Mouse (Mus musculus): ENCODE results near the gene Pax2. TPM values are rescaled to one million over a fixed set of nuclear protein-coding genes. Genes with fewer than 3 reads are reported as not detected.

Pax2 gene
- polyA plus RNA-seq, 1 experiment from 2014 or later, result 0.07 TPM

DNA sequence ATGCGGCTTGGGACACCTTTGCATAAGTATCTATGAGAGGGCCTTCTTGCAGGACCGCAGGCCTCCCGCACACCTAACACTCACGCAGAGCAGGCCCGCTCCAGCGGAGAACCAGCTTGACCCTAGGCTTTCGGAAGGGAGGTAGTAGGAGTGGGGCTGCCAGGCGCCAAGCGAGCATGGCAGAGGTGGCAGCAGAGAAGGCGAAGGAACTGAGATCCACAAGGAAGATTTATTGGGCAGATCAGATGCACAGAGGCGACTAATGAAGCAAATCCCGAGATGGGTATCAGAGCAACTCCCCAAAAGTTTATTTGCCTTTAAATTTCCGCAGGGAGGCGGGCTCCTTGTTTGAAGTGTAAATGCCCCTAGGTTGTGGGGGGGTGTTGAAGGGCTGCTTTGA is 2.5 kb upstream of the Pax2 start:
- no peak overlapping the region for H3K27ac ChIP-seq (ENCODE audit: low read depth)
- DNase-seq (no peak), ATAC-seq (ENCODE audit: insufficient read depth) (no peak)
- TF ChIP-seq CTCF (IDR thresholded peaks at IDR 0.05; ENCODE audit: low read depth), result no peak
- H3K36me3 ChIP-seq (ENCODE audit: insufficient read depth), result no peaks in the 10 kb centered on the region
- peaks cover 100% of the 10 kb centered on the region for H3K27me3 ChIP-seq (ENCODE audit: insufficient read depth, low read length)
- no peak overlapping the region for H3K4me2 ChIP-seq
- H3K9ac ChIP-seq, result no peak overlapping the region
- 0 out of 2 replicates have a peak, but pooled peaks cover 5% of the 10 kb centered on the region for H3K4me1 ChIP-seq (ENCODE audit: insufficient read depth)
- no peaks in the 10 kb centered on the region for H3K9me3 ChIP-seq (ENCODE audit: low read depth, low read length)
- WGBS, result 3% methylated on average over 14 of the region's 14 CpGs
- no peak overlapping the region for H3K4me3 ChIP-seq (ENCODE audit: low read depth, low read length)

DNA sequence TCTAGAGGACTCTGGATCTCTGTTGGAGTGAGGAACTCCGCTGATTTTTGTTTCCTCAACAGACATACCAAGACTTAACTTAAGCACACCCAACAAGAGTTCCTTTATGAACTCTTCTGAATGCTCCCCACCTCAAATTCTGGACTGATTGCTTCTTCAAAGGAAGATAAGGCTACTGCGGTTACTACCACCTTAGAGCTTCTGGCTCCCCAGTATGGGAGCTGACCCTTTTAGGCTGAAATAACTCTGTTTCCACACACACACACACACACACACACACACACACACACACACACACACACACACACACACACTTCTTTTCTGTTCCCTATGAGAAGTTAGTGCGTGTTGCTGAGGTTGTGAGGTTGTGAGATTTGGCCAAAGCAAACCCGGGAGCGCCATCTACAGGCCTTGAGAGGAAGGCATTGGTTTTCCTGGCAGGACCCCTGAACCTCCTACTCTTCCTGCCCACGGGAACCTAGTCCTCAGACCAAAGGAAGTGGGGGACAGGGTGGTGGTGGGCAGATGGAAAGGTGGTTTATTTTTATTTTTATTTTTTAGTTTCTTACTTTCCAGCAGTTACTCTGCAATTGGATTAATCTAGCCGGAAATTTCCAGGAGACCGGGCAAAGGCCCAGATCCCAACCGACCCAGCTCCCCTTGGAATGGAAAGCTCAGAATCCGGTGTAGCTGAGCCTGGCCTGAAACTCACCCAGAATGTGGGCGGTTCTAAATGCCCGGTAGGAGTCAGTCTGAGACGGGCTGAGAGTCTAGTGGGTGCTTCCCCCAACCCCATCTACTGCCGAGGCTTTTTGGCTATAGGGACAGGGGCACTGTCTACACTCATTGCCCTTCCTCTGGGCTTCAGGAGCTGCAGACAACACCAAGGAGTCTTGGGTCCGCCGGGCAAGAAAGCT is 1.1 kb upstream of the Pax2 start:
- H3K4me3 ChIP-seq (ENCODE audit: low read depth, low read length), result no peak overlapping the region
- ATAC-seq (ENCODE audit: insufficient read depth) (no peak), DNase-seq (peak; percentile 86)
- no peaks in the 10 kb centered on the region for H3K9me3 ChIP-seq (ENCODE audit: low read depth, low read length)
- 1% methylated on average over 16 of the region's 16 CpGs for WGBS
- peak; percentile 89 for TF ChIP-seq CTCF (IDR thresholded peaks at IDR 0.05; ENCODE audit: low read depth)
- H3K9ac ChIP-seq, result no peak overlapping the region
- no peak overlapping the region for H3K27ac ChIP-seq (ENCODE audit: low read depth)
- peaks cover 99% of the 10 kb centered on the region for H3K27me3 ChIP-seq (ENCODE audit: insufficient read depth, low read length)
- H3K4me2 ChIP-seq, result no peak overlapping the region
- no peaks in the 10 kb centered on the region for H3K36me3 ChIP-seq (ENCODE audit: insufficient read depth)
- H3K4me1 ChIP-seq (ENCODE audit: insufficient read depth), result 0 out of 2 replicates have a peak, but pooled peaks cover 5% of the 10 kb centered on the region

- Histone ChIP-seq H3K9me3 (ENCODE audit: low read depth, low read length) (no peaks in the 10 kb centered on the region), H3K4me1 (ENCODE audit: insufficient read depth) (0 out of 2 replicates have a peak, but pooled peaks cover 5% of the 10 kb centered on the region)
- no peak for ATAC-seq (ENCODE audit: insufficient read depth)
Measured at GRCm38 (mm10) chr19:44755378-44755692, 510 bp upstream of the Pax2 start.

DNA sequence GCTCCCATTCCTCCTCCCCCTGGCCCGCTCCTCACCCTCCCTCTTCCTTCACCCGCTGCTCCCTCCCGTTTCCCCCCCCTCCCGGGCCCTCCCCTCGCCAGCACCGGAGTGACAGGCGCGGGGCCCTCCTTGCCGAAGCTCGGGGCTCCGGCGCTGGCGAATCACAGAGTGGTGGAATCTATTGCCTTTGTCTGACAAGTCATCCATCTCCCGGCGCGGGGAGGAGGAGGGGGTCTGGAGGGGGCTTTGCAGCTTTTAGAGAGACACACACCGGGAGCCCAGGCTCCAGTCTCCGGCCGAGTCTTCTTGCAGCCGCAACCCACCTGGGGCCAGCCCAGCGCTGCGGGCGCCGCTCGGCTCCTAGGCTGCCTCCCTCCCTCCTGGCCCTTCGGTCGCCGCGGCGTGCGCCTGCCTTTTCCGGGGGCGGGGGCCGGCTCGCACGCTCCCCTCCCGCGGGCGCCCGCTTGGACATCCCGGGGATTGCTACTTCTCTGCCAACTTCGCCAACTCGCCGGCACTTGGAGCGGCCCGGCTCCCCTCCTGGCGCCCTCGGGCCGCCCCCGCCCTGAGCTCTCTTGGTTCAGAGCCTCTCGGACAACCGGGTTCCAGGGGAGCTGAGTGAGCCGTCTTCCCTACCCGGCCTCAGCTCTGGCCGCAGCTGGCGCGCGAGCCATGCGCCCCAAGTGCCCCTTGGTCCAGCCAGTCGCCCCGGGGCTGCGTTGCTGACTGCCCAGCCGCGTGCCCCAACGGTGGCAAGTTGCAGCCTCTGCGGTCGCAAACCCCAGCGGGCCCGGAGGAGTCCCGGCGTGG is 781 bp downstream of the Pax2 start:
- no peak for TF ChIP-seq CTCF (IDR thresholded peaks at IDR 0.05; ENCODE audit: low read depth)
- H3K9me3 ChIP-seq (ENCODE audit: low read depth, low read length), result no peaks in the 10 kb centered on the region
- H3K4me2 ChIP-seq, result peak overlapping the region; percentile 62
- no peaks in the 10 kb centered on the region for H3K36me3 ChIP-seq (ENCODE audit: insufficient read depth)
- no peak overlapping the region for H3K27ac ChIP-seq (ENCODE audit: low read depth)
- DNase-seq (no peak), ATAC-seq (ENCODE audit: insufficient read depth) (no peak; the same call in 1 of the 2 replicates)
- peak overlapping the region; percentile 9; the same call in 1 of the 2 replicates for H3K9ac ChIP-seq
- H3K27me3 ChIP-seq (ENCODE audit: insufficient read depth, low read length), result peaks cover 99% of the 10 kb centered on the region
- H3K4me1 ChIP-seq (ENCODE audit: insufficient read depth), result 0 out of 2 replicates have a peak, but pooled peaks cover 5% of the 10 kb centered on the region
- peak overlapping the region; percentile 35 for H3K4me3 ChIP-seq (ENCODE audit: low read depth, low read length)
- under 1% methylated on average over 69 of the region's 71 CpGs for WGBS

More at GRCm38 (mm10) chr19:44755378-44755692, 510 bp upstream of the Pax2 start:
- no peak for DNase-seq
- Histone ChIP-seq H3K9ac (no peak overlapping the region), H3K36me3 (ENCODE audit: insufficient read depth) (no peaks in the 10 kb centered on the region), H3K4me2 (peak overlapping the region; percentile 62), H3K4me3 (ENCODE audit: low read depth, low read length) (peak overlapping the region; percentile 35), H3K27ac (ENCODE audit: low read depth) (no peak overlapping the region), H3K27me3 (ENCODE audit: insufficient read depth, low read length) (peaks cover 99% of the 10 kb centered on the region)
- 0% methylated on average over 13 of the region's 13 CpGs for WGBS
- no peak for TF ChIP-seq CTCF (IDR thresholded peaks at IDR 0.05; ENCODE audit: low read depth)

DNA sequence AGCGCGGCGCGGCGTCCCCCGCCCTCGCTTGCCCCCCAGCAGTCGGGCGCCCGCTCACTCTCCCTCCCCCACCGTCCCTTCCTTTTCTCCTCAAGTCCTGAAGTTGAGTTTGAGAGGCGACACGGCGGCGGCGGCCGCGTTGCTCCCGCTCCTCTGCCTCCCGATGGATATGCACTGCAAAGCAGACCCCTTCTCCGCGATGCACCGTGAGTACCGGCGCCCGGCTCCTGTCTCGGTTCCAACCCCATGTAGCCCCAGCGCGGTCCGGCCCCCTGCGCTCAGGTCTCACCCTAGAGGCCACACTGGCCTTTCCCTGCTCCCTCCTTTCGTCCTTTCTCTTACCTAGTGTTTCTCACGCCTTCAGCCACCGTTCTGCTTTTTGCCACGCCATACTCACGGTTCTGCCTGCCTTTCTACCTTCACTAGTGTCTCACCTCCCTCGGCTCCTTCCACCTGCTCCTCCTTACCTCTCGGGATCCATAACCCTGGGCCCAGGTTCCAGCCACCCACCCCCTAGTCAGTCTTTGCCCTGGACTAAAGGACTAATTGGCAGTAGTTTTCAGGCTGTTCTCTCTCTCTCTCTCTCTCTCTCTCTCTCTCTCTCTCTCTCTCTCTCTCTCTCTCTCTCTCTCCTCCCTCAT is 1.5 kb downstream of the Pax2 start:
- ATAC-seq (ENCODE audit: insufficient read depth) (no peak), DNase-seq (no peak)
- Histone ChIP-seq H3K4me2 (peak overlapping the region; percentile 62), H3K27ac (ENCODE audit: low read depth) (no peak overlapping the region), H3K4me3 (ENCODE audit: low read depth, low read length) (peak overlapping the region; percentile 35), H3K4me1 (ENCODE audit: insufficient read depth) (0 out of 2 replicates have a peak, but pooled peaks cover 5% of the 10 kb centered on the region), H3K36me3 (ENCODE audit: insufficient read depth) (no peaks in the 10 kb centered on the region), H3K9me3 (ENCODE audit: low read depth, low read length) (no peaks in the 10 kb centered on the region), H3K27me3 (ENCODE audit: insufficient read depth, low read length) (peaks cover 99% of the 10 kb centered on the region), H3K9ac (0 out of 2 replicates have a peak overlapping the region, but pooled peaks have one; percentile 9)
- WGBS, result under 1% methylated on average over 38 of the region's 38 CpGs
- TF ChIP-seq CTCF (IDR thresholded peaks at IDR 0.05; ENCODE audit: low read depth), result no peak

GRCm38 (mm10) chr19:44758846-44759245 is 3.0 kb downstream of the Pax2 start:
- no peak overlapping the region for H3K27ac ChIP-seq (ENCODE audit: low read depth)
- H3K9ac ChIP-seq, result no peak overlapping the region
- no peaks in the 10 kb centered on the region for H3K36me3 ChIP-seq (ENCODE audit: insufficient read depth)
- 2% methylated on average over 24 of the region's 28 CpGs for WGBS
- no peak for TF ChIP-seq CTCF (IDR thresholded peaks at IDR 0.05; ENCODE audit: low read depth)
- no peak for ATAC-seq (ENCODE audit: insufficient read depth)
- H3K4me3 ChIP-seq (ENCODE audit: low read depth, low read length), result no peak overlapping the region
- H3K27me3 ChIP-seq (ENCODE audit: insufficient read depth, low read length), result peaks cover 99% of the 10 kb centered on the region
- no peaks in the 10 kb centered on the region for H3K9me3 ChIP-seq (ENCODE audit: low read depth, low read length)
- H3K4me2 ChIP-seq, result no peak overlapping the region
- no peak for DNase-seq
- 0 out of 2 replicates have a peak, but pooled peaks cover 5% of the 10 kb centered on the region for H3K4me1 ChIP-seq (ENCODE audit: insufficient read depth)
